Mouse (Mus musculus) erythroblast, adult 5-6 weeks (primary cell): Measurements from ENCODE around the gene Vgll4. TPM values are rescaled to one million over a fixed set of nuclear protein-coding genes. Genes with fewer than 3 reads are reported as not detected.

Experiments
- ATAC-seq: replicated peaks from 2 replicates; pipeline ENCODE4 v1.8.0; 2016; ENCODE audit warnings: moderate number of reproducible peaks, mild to moderate bottlenecking, moderate TSS enrichment, inconsistent platforms; ENCODE audit not compliant: poor library complexity, low FRiP score, severe bottlenecking
- total RNA-seq, 2 experiments: library from RNA; stranded (forward) in 1 of 2; stranded (reverse) in 1 of 2; fragments of 150-400 nt in 1 of 2; fragments of 200-764, 138-1000 nt in 1 of 2; gene quantifications; 2 replicates each; pipeline versions ENCODE4 v1.2.3 to v1.2.4; 2015 to 2017; ENCODE audit warnings: low replicate concordance in 2 of 2

Vgll4 gene
- total RNA-seq (2015; ENCODE audit: low replicate concordance): 4.2 and 5.0 TPM in 2 replicates
- total RNA-seq (2017; ENCODE audit: low replicate concordance): 6.5 and 13.0 TPM in 2 replicates

DNA sequence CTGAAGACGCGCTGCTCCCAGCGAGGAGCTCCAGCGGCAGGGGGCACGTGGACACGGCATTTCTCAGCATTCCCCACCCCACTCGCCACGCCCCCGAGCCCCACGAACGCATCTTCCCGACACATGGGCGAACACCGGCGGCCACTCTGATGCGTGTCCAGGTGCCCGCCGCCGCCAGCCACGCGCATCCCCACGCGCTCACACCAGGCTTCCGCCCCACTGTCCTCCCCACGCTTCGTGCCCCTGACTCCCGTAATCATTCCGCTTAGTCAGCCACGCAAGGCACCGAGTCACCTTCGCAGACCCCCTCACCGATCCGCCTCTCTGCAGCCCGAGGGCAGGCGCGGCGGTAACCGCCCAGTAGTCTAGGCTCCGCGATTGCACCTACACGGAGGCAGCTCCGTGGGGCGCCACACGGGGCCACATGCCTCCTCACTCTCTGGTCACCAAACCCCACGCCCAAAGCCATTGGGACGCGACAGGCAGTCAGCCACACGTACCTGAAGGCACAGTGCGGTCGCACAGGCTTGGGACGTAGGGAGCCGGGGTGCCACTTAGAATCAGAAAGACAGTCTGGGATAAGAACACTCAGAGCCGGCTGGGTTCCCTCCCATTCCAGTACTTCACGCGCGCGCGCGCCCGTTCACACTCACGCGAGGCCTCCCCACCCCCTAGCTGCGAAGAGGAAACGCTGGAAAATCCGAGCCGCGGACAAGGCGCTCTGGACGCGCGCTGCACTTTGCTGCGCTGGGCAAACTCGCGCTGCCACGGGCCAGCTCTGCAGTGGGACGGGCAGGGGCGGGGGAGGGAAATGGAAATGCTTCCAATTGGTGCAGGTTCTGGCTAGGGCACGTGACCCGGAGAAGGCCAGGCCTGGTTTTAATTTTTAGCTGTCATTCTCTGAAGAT lies at the start of gene Vgll4:
Gene Vgll4, minus strand, starts transcription at position 782 of the 908 bp plus-strand sequence.
- no peak for ATAC-seq

DNA sequence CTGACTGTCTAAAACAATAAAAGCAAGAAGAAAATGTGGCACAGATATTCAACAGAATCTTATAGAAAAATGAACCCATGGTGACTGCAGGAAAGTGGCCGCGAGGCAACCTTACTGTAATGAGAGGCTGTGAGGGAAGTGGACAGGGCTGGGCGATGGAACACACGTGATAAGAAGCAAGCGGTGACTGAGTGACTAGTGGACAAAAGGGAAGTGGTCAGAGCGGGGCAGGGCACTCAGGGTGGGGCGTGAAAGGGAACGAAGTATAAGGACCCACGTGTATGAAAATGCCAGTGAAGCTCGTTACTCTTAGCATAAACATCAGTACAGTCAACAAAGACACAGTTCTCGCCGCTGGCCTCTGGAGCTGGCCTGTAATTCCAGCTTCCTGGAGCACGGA lies 45.7 kb upstream of the Vgll4 start:
- no peak for ATAC-seq

DNA sequence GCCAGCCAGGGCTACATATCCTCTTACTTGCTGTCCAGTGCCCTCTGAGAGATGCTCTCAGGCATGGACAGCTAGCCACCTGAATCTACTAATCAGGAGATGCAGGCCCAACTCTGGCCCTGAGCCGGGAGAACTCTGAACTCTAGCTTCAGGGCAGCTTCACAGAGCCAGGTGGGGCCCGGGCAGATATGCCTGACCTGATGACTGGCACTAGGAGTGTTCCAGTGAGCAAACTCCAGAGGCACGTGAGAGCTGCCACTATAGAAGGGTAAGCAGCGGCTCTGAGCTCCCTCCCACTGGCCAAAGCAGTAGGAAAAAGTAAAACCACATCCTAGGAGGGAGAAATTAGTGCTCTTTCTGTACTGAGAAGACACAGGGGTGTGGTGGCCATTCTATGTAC lies 43.8 kb upstream of the Vgll4 start:
- ATAC-seq: no peak

DNA sequence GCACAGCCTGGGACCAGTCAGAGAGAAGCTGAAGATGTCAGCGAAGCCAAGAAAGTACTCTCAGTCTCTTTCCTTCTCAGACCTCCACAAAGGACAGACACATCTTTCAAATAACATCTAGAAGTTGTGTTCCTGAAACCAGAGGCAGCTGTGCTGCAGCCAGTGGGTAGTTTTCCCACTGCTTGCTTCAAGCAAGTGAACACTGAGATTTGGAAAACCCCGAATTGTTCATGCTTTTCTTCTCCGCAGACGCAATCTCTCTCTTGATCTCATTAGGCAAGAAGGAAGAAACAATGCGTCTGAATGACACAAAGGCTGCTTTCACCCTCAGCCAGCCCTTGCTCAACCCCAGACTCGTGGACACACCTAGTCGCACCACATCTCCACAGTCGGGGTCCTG lies 42.0 kb upstream of the Vgll4 start:
- no peak for ATAC-seq

DNA sequence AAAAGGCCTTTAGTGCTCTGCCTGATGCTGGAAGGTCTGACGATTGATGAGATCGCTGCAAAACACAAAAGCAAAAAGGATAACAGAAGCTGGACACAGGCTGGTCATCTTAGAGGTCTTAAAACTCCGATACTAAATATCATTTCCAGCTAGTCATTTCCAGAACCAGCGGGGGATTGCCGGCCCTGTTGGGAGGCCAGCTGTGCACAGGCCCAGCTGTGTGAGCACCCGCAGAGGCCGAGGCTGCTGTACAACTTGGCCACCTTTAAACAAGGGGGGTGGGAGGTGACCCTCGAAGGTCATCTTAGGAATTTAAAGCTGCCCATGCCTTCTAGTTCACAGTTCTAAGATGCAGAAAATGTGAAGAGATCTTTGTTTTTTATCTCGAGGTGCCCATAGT lies 41.0 kb upstream of the Vgll4 start:
- no peak for ATAC-seq

DNA sequence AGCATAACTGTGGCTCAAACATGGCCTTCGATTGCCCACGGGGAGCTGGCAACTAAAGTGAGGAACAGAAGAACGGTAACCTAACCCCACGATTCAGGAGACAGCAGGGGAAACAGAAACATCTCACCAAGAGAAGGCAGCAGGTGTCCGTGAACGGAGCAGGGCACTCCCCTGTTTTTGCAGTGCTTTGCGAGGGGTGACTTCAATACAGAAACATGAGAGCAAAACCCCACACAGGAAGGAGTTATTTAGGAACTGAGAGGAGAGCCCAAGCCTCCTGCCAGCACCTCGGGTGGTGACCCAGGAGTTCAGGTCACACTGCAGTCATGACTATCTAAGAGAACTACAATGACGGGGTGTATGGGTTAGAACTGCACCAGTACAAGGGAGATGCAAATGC lies 40.5 kb upstream of the Vgll4 start:
- no peak for ATAC-seq

DNA sequence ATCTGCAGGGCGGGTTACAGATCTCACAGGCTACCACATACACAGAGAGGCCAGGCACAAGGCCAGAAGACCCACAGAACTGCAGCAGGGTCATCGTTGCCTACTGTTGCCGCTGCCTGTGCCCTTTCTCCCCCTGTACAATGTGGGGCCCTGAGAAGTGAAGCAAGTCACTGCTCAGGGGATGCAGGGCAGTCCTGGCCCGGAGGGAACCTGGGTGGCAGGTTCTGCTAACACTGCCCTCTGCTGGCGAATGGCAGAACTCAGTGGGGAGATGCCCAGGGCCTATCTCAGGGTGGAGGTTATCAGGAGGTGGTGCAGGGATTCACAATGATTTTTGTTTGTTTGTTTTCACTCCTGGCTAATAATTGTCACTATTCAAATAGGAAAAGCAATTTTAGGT lies 37.9 kb upstream of the Vgll4 start:
- peak; percentile 63; the same call in 1 of the 2 replicates for ATAC-seq

DNA sequence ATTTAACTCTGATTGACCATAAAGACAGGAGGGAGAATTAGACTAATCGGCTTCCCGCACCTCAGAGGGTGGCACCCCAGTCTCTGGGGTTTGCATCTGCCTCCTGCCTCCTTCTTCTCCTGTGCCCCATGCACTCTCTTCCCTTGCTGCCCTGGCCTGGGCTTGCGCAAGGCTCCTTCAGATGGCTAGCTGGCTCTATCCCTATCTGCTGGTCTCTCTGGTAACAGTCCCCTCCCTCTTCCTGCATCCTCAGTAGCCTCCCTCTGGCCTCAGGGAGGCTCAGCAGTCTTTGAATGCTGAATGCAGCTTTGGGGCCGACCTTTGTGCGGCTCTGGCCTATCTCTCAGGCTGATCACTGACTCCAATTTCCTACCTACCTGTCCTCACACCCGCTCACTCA lies 37.2 kb upstream of the Vgll4 start:
- ATAC-seq: no peak

DNA sequence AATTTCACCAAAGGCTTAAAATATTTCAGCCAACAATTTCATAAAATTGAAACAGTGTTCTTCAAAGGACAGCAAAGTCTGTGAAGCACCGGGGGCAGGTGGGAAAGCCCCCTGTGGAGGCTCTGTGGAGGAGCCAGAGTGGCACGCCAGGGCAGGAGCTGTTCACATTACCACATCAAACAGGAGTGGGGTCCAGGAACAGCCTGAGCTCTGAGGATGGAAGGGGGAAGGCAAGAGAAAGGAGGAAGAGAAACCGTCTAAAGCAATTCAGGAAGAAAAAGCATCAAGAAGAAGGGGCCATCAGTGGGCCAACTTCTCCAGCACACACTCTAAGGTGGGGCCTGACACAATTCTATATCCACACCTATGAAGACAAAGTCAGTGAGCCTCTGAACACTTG lies 36.3 kb upstream of the Vgll4 start:
- no peak for ATAC-seq

DNA sequence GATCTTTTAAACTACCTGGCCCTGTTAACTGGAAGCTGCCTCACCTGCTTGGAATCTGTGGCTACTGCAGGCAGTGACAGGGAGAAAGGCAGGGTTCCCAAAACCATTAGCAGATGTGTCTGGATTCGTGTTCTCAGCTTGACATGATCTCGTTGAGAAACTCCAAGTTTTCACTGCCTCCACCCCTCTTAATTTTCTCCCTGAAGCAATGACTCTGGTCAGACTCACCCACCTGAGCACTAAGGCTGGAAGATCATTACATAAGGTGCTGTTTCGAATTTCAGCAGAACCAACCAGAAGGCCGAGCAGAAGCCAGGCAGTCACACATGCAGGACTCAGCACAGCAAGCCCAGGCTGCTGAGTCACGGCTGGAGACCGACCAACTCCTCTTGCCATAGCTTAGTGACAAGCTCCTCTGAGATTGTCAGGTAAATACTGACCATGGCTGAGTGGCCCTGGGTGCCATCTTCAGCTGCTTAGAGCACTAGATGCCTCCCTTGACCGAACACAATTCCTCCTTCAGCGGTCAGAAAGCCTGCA lies 35.6 kb upstream of the Vgll4 start:
- no peak for ATAC-seq

DNA sequence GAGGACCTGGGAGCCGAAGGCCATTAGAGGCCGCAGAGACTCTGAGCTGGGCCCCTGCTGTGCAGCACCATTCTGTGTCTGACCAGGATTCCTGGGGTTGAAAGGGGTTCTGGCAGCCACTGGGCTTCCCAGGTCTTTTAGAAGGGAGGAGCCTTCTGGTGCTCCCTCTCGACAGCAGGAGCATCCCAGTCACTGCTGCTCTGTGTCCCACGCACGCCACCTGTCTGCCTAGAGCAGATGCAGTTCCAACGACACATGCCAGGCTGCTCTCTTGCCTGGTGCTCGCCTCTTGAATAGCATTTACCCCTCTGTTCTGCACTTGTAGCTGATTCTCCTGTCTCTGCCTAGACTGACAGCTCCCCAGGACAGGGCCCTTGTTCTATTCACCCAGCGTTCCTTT lies 34.8 kb upstream of the Vgll4 start:
- ATAC-seq: no peak

DNA sequence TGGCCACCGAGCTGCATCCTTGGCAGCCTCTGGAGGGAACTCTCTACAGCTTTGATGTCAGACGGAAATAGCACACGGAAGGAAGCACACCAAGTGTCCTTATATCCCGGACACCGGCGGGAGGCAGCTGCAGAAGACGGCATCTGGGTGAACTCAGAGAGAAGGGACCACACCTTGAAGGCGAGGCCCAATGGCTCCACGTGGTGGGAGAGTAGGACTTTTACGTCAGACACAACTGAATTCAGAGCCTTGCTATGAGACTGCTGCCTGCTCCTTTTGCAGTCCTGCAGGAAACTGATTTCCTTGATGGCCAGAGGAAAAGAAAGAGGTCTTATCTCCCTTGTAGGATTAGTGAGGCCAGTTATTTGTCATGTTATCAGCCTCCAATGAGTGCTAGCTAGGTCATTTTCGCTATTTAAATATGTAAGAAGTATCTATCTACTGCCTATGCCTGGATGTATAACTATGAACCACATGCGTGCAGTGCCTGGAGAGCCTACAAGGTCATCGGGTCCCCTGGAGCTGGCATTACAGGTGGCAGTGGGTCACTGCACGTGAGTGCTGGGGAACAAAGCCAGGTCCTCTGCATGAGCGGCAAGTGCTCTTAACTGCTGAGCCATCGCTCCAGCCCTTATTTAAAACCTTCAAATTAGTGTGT lies 28.7 kb upstream of the Vgll4 start:
- no peak for ATAC-seq

DNA sequence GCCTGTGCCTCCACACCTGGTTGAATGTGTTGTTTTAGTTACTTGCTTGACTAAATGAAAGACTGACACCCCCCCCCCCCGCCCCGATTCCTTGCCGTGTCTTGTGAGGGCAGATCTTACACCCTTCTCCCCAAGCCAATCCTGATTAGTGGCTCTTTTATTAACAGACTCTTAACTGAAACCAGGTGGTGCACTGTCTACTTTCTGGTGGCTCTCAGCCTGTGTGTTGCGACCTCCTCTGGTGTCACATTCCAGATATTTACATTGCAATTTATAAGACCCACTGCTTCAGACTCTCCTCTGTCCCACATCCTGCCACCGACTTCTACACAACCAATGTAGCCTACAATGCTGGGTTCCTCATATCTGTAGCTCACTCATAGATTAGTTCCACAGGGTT lies 27.7 kb upstream of the Vgll4 start:
- ATAC-seq: no peak

DNA sequence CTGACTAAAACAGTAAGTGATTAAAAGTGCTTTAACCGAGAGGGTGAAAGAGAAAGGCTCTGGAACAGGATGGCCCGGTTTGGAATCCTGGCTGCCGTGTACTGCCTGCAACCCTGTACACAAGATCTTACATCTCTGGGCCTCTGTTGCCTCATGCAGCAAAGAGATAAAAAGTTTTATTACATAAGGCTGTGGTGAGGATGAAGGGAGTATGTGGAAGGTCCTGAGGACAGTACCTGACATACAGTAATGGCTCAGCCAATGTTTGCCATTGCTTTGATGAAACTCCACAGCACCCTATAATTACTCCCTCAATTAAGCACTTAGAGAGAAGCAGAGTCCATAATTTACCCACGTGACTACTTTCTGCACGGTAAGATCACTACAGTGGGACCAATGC lies 27.1 kb upstream of the Vgll4 start:
- ATAC-seq: no peak

DNA sequence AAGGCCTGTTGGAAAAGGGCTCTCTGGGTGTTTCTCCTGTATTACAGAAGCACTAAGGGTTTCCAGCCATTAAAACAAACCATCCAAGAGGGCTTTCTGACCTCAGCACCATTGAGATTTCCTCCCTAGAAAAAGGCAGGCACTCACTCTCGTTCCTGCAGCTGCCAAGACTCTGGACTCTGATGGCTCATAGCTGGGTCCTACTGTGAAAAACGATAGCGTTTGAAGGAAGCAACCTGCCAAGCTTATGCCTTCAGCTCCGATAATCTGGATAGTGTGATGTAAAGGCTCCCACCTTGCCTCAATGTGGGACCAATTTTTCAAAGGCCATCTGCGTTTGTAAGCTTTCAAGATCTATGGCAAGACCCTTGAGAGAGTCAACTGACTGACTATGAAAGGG lies 24.3 kb upstream of the Vgll4 start:
- no peak for ATAC-seq

DNA sequence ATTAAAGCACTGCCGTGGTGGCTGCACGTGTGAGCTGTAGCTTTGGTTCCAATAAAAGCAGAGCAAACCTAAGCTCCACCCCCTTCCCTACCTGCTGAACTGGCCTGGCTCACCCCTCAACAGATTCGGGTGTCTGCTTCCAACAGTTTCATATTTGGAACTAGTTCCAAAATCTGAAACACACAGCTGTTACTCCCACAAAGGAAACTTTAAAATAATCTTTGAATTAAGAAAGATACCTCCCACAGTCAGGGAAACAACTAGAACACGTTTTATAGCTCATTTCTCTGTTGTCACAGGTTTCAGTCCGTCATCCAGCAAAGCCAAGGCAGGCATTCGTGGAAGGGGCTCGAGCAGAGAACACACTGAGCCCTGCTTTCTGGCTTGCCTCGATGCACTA lies 23.9 kb upstream of the Vgll4 start:
- no peak for ATAC-seq

DNA sequence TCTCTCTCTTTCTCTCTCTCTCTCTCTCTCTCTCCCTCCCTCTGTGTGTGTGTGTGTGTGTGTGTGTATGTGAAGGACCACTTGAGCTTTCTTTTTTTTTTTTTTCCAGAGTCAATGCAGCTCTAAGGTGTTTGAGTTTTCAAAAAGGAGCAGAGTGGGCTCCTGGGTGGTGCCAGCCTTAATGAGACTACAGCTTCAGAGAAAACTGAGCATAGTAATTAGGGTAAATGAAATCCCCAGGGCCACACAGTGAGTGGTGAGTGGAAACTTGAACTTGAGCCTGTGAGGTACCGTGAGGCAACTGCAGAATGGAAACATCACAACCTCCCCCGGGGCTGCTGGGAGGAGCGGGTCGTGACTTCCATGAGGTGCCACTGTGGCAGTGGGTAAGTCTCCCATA lies 22.1 kb upstream of the Vgll4 start:
- ATAC-seq: no peak

DNA sequence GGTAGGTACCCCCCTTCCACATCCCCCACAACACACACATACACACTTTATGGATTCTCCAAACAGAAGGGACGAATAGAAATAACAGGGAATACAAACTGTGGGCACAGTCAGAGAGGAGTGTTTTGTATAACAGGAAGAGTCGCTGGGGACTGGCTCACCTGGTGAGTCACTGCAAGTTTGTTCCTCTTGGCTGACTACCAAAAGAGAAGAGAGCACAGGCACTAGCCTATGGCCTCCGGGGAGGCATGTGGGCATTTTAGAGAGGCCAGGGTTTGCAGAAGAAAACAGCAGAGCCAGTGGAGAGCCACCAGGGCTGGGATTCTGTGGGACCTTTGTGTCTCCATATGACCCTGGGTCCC lies 18.8 kb upstream of the Vgll4 start:
- ATAC-seq: no peak

DNA sequence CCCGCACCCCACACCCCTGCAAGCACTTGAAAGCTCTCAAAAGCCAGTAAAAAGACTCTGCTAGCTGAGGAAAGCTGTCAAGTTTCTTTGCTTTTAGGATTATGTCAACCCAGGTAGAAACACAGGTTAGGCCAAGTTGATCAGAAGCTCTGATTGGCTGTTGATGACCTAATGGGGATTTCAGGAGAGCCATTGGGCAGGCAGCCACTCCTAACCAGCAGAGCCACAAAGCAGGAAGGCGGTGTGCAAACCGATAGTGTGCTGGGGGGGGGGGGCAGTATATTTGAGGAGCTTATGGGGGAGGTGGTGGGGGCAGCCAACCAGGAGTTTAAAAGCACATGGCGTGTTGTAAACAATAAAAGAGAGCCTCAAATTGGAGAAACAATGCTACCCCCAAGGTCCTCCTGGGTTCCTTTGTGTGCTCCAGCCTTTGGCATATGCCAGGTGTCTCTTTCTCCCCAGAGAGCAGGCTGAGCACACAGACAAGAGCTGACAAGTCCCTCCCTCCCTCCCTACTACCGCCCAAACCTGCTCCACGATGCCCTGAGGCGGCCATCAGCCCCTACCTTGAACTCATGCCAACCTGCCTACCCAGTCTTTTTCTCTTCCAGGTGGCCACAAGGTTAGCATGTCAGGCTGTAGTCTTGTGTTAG lies 18.3 kb upstream of the Vgll4 start:
- no peak for ATAC-seq

DNA sequence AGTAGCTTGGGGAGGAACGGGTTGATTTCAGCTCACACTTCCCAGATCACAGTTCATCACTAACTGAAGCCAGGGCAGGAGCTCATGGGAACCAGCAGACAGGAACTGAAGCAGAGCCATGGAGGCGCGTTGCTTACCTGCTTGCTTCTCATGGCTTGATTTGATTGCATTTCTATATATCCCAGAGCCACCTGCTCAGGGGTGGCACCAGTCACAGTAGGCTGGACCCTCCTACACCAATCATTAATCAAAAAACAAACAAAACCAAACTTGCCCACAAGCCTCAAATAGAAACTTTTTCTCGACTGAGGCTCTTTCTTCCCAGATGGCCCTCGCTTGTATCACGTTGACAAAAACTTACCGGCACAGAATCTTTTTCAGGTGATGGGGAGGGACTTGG lies 12.9 kb upstream of the Vgll4 start:
- ATAC-seq: no peak

DNA sequence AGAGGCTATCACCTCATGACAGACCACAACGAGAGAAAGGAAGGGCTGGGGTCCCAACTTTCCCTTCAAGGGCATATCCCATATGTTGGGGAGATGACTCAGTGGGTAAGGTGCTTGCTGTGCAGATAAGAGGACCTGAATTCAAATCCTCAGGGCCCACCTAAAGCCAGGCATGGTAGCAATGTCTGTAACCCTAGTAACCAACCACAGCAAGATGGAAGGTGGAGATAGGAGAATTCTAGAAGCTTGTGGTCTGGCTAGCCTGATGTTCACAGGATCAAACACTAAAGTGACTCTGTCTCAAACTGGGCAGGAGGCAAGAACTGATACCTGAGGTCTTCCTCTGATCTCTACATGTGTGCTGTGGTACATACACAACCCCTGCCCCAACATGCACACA lies 9.9 kb upstream of the Vgll4 start:
- ATAC-seq: no peak
